Mouse (Mus musculus) G1E (cell line): Measurements from ENCODE around the gene Cpeb2. TPM values are rescaled to one million over a fixed set of nuclear protein-coding genes. Genes with fewer than 3 reads are reported as not detected.

Experiments used
- ATAC-seq: 2 replicates; pipeline ENCODE4 v1.8.0; 2016; ENCODE audit warnings: mild to moderate bottlenecking; ENCODE audit not compliant: insufficient number of reproducible peaks, poor library complexity, low FRiP score, severe bottlenecking; ENCODE audit errors: extremely low read depth
- DNase-seq: peaks from one replicate; pipeline ENCODE4 v3.0.0; 2012; ENCODE audit warnings: low spot score
- H3K27me3 ChIP-seq: 2 replicates; pipeline ENCODE4 v1.6.1; 2012; ENCODE audit warnings: mild to moderate bottlenecking, low read length, inconsistent platforms; ENCODE audit not compliant: insufficient read depth
- H3K36me3 ChIP-seq: replicated peaks from 2 replicates; pipeline ENCODE3; 2012; ENCODE audit warnings: mild to moderate bottlenecking, inconsistent platforms
- H3K4me1 ChIP-seq: 2 replicates; pipeline ENCODE4 v1.6.1; 2012; ENCODE audit warnings: low read depth, low read length, inconsistent platforms, mixed read lengths; ENCODE audit not compliant: insufficient read depth
- H3K4me3 ChIP-seq: 2 replicates; pipeline ENCODE4 v1.5.1; 2012; ENCODE audit warnings: low read depth, mild to moderate bottlenecking, inconsistent platforms, low read length, moderate library complexity, mixed read lengths
- H3K9me3 ChIP-seq: replicated peaks from 2 replicates; pipeline ENCODE4 v1.6.1; 2012; ENCODE audit warnings: inconsistent platforms
- CTCF ChIP-seq: IDR thresholded peaks from 2 replicates; pipeline ENCODE4 v1.5.1; 2012; ENCODE audit warnings: low read depth, low read length, inconsistent platforms, mixed read lengths
- GATA1 ChIP-seq: IDR thresholded peaks from 2 replicates; pipeline ENCODE4 v1.6.1; 2012; ENCODE audit warnings: borderline replicate concordance, low read length, inconsistent platforms, mixed read lengths
- GATA2 ChIP-seq: IDR thresholded peaks from 2 replicates; pipeline ENCODE4 v1.6.1; 2012; ENCODE audit warnings: low read depth, low read length, inconsistent platforms, borderline replicate concordance
- POLR2AphosphoS5 ChIP-seq: IDR thresholded peaks from 2 replicates; pipeline ENCODE4 v1.6.1; 2012; ENCODE audit warnings: low read depth, low read length, inconsistent platforms; ENCODE audit not compliant: insufficient replicate concordance
- TAL1 ChIP-seq: conservative IDR thresholded peaks from 2 replicates; pipeline ENCODE4 v1.6.1; 2012; ENCODE audit warnings: low read depth, low read length, inconsistent platforms, mixed read lengths
- polyA plus RNA-seq: library from polyadenylated mRNA; stranded (reverse); fragments of >175 nt; gene quantifications from 2 replicates; pipeline ENCODE4 v1.2.3, GENCODE M21; 2012
- total RNA-seq, 2 experiments: library from RNA; stranded (forward) in 1 of 2; stranded (reverse) in 1 of 2; fragments of 200-1000 nt in 1 of 2; fragments of >200 nt in 1 of 2; fragmentation: Nextera tagmentation in 1 of 2; gene quantifications; 2 replicates each; pipeline ENCODE4 v1.2.3; 2014 to 2017

Cpeb2 gene
- total and polyA plus RNA-seq, 3 experiments = 3.1 to 13.1 (median 7.5) TPM

GRCm38 (mm10) chr5:43328579-43328978 lies 95.6 kb downstream of the Cpeb2 start:
- DNase-seq = no peak
- Histone ChIP-seq H3K4me1 (no peaks in the 10 kb centered on the region), H3K9me3 (no peaks in the 10 kb centered on the region), H3K4me3 (no peak overlapping the region), H3K36me3 (no peaks in the 10 kb centered on the region), H3K27me3 (peaks cover 7% of the 10 kb centered on the region)
- TF ChIP-seq GATA1 (no peak), GATA2 (no peak), CTCF (no peak), TAL1 (no peak), POLR2AphosphoS5 (no peak)
- ATAC-seq = no peak

DNA sequence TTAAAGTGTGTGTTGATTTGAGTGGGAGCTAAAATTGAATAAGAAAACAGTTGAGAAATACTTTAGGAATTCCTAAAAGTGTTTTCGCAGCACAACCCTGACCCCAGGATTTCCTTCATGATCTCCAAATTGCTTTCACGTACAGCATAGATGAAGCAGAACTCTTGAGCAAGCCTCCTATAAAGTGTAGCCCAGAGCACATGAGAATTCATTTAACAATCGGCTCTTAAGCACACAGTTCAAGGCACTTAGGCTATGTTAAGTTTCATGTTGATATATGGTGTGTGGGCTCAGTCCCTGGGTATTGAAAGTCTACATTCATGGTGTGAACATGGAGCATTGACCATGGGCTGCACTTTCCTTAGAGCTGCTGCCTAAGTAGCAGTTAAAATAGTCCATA lies 97.3 kb downstream of the Cpeb2 start:
- H3K9me3 ChIP-seq = no peaks in the 10 kb centered on the region
- no peaks in the 10 kb centered on the region for H3K36me3 ChIP-seq
- ATAC-seq (no peak), DNase-seq (no peak)
- H3K4me1 ChIP-seq = no peaks in the 10 kb centered on the region
- no peak overlapping the region for H3K4me3 ChIP-seq
- TF ChIP-seq GATA2 = no peak
- TF ChIP-seq GATA1 = no peak
- no peak for TF ChIP-seq TAL1
- no peak for TF ChIP-seq CTCF
- TF ChIP-seq POLR2AphosphoS5 = no peak
- H3K27me3 ChIP-seq = peaks cover 7% of the 10 kb centered on the region

DNA sequence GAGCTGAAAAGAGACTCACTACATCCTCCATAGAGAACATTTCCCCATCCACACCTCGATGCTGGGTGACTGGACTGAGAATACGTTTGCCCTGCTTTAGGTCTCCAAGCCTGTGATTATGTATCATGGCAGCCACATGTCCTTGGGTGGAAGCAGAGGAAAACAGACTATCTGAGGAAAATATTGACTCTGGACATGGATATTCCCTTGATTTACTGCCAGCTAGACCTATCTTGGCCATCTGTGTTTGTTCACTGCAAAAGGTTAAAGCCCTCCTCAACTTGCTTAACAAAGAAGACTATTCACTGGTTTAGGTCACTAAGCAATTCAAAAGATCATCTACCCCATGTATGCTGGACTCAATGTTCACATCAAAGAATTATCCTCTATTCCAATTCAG lies 101.5 kb downstream of the Cpeb2 start:
- no peak for ATAC-seq
- 0 out of 2 replicates have a peak, but pooled peaks cover 3% of the 10 kb centered on the region for H3K4me1 ChIP-seq
- no peak for DNase-seq
- H3K9me3 ChIP-seq = no peaks in the 10 kb centered on the region
- TF ChIP-seq CTCF = no peak
- TF ChIP-seq TAL1 = no peak
- no peak for TF ChIP-seq GATA2
- TF ChIP-seq GATA1 = no peak
- TF ChIP-seq POLR2AphosphoS5 = no peak
- H3K27me3 ChIP-seq = peaks cover 10% of the 10 kb centered on the region
- no peaks in the 10 kb centered on the region for H3K36me3 ChIP-seq
- no peak overlapping the region for H3K4me3 ChIP-seq

DNA sequence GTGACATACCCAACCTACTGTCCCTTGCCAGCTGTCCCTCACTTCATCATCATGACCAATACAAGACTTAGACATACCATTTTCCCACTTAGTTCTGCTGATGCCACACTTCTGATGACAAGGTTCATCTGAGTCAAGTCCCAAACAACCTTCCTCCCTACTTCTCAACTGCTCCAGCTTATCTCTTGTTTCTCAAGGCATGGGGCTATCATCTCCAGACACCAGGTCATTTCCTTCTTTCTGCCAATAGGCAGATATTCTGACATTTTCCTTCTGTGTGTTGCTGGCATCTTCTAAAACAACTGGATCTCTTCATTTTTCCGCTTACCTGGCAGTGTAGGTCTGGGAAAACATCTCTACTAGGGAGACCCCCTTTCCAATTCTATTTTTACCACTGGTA lies 104.2 kb downstream of the Cpeb2 start:
- Histone ChIP-seq H3K4me3 (no peak overlapping the region), H3K4me1 (0 out of 2 replicates have a peak, but pooled peaks cover 3% of the 10 kb centered on the region), H3K36me3 (no peaks in the 10 kb centered on the region), H3K27me3 (peaks cover 18% of the 10 kb centered on the region), H3K9me3 (no peaks in the 10 kb centered on the region)
- DNase-seq (no peak), ATAC-seq (no peak)
- TF ChIP-seq POLR2AphosphoS5 (no peak), CTCF (no peak), GATA2 (no peak), TAL1 (no peak), GATA1 (no peak)

GRCm38 (mm10) chr5:43338771-43339475 lies 106.0 kb downstream of the Cpeb2 start:
- no peak for TF ChIP-seq POLR2AphosphoS5
- TF ChIP-seq GATA2 = no peak
- no peak for TF ChIP-seq TAL1
- no peak for TF ChIP-seq CTCF
- no peak for TF ChIP-seq GATA1
- Histone ChIP-seq H3K4me3 (no peak overlapping the region), H3K9me3 (no peaks in the 10 kb centered on the region), H3K4me1 (0 out of 2 replicates have a peak, but pooled peaks cover 3% of the 10 kb centered on the region), H3K36me3 (no peaks in the 10 kb centered on the region), H3K27me3 (peaks cover 18% of the 10 kb centered on the region)
- DNase-seq = no peak
- ATAC-seq = no peak
